Mouse (Mus musculus) CH12.LX (cell line): ENCODE data around the gene Cryz. TPM values are rescaled to one million over a fixed set of nuclear protein-coding genes. Genes with fewer than 3 reads are reported as not detected.

Source experiments
- DNase-seq: peaks from one replicate; pipeline ENCODE4 v3.0.0-alpha.2; 2013; ENCODE audit errors: extremely low read depth
- H3K27ac ChIP-seq: 2 replicates; pipeline ENCODE4 v1.5.1; 2012; ENCODE audit warnings: low read depth, mild to moderate bottlenecking, control low read depth, moderate library complexity; ENCODE audit not compliant: insufficient read depth
- H3K27me3 ChIP-seq: replicated peaks from 2 replicates; pipeline ENCODE3; 2012; ENCODE audit warnings: inconsistent platforms
- H3K36me3 ChIP-seq, 2 experiments: replicated peaks in 1 of 2; 2 replicates each; pipeline versions ENCODE3 to v1.6.1; 2012; ENCODE audit warnings: inconsistent platforms in 1 of 2, low read length in 1 of 2, mild to moderate bottlenecking in 1 of 2, mixed read lengths in 1 of 2, moderate library complexity in 1 of 2; ENCODE audit not compliant: control insufficient read depth in 1 of 2, insufficient read depth in 1 of 2
- H3K4me1 ChIP-seq, 2 experiments: 2 replicates each; pipeline ENCODE4 v1.6.1; 2012; ENCODE audit warnings: inconsistent platforms in 1 of 2, moderate library complexity in 1 of 2; ENCODE audit not compliant: insufficient read depth in 2 of 2, control insufficient read depth in 1 of 2
- H3K4me2 ChIP-seq: 2 replicates; pipeline ENCODE4 v1.6.1; 2012; ENCODE audit warnings: low read depth, mild to moderate bottlenecking, control low read depth; ENCODE audit not compliant: poor library complexity, insufficient read depth, severe bottlenecking
- H3K4me3 ChIP-seq, 3 experiments: fragments of 150-350 bp in 1 of 3; sonication (generic) in 1 of 3; replicated peaks in 1 of 3; 2 replicates each; pipeline versions ENCODE3 to v1.5.1; 2011 to 2012; ENCODE audit warnings: low read depth in 2 of 3, low read length in 2 of 3, mild to moderate bottlenecking in 2 of 3, moderate library complexity in 2 of 3, control low read depth in 1 of 3, improper control_type of control experiment in 1 of 3, inconsistent platforms in 1 of 3, mixed read lengths in 1 of 3; ENCODE audit not compliant: poor library complexity in 1 of 3
- H3K79me2 ChIP-seq: replicated peaks from 2 replicates; pipeline ENCODE4 v1.6.1; 2012; ENCODE audit warnings: mild to moderate bottlenecking, moderate library complexity; ENCODE audit not compliant: control insufficient read depth, poor library complexity, insufficient read depth, severe bottlenecking; ENCODE audit errors: extremely low read depth
- H3K9ac ChIP-seq: 2 replicates; pipeline ENCODE4 v1.6.1; 2012; ENCODE audit warnings: low read depth, mild to moderate bottlenecking, control low read depth, moderate library complexity; ENCODE audit not compliant: insufficient read depth
- H3K9me3 ChIP-seq: replicated peaks from 2 replicates; pipeline ENCODE3; 2012; ENCODE audit warnings: low read length, inconsistent platforms, mixed read lengths
- CHD2 ChIP-seq: IDR thresholded peaks from 2 replicates; pipeline ENCODE4 v1.6.1; 2011; ENCODE audit warnings: low read length, improper control_type of control experiment
- CTCF ChIP-seq, 2 experiments: IDR thresholded peaks in 1 of 2; conservative IDR thresholded peaks in 1 of 2; 2 replicates each; pipeline ENCODE4 v1.5.1; 2011 to 2012; ENCODE audit warnings: low read depth in 2 of 2, low read length in 2 of 2, improper control_type of control experiment in 1 of 2, inconsistent platforms in 1 of 2, mild to moderate bottlenecking in 1 of 2, moderate library complexity in 1 of 2
- JUN ChIP-seq: IDR thresholded peaks from 2 replicates; pipeline ENCODE4 v1.6.1; 2011; ENCODE audit warnings: low read depth, mild to moderate bottlenecking, low read length, improper control_type of control experiment, moderate library complexity; ENCODE audit not compliant: insufficient read depth
- JUND ChIP-seq: conservative IDR thresholded peaks from 2 replicates; pipeline ENCODE4 v1.6.1; 2011; ENCODE audit warnings: low read depth, low read length, improper control_type of control experiment
- KAT2A ChIP-seq: IDR thresholded peaks from 2 replicates; pipeline ENCODE4 v1.6.1; 2012; ENCODE audit warnings: low read length, improper control_type of control experiment, inconsistent platforms; ENCODE audit not compliant: insufficient replicate concordance
- MAFK ChIP-seq: IDR thresholded peaks from 2 replicates; pipeline ENCODE4 v1.6.1; 2011; ENCODE audit warnings: low read length, improper control_type of control experiment; ENCODE audit not compliant: insufficient replicate concordance
- MAX ChIP-seq: IDR thresholded peaks from 2 replicates; pipeline ENCODE4 v1.6.1; 2011; ENCODE audit warnings: low read length, improper control_type of control experiment
- MEF2A ChIP-seq: IDR thresholded peaks from 2 replicates; pipeline ENCODE4 v1.6.1; 2014; ENCODE audit warnings: low read depth, mild to moderate bottlenecking, inconsistent platforms, low read length, improper control_type of control experiment, borderline replicate concordance
- MXI1 ChIP-seq: IDR thresholded peaks from 2 replicates; pipeline ENCODE4 v1.6.1; 2011; ENCODE audit warnings: mild to moderate bottlenecking, low read depth, low read length, improper control_type of control experiment
- MYC ChIP-seq: IDR thresholded peaks from 2 replicates; pipeline ENCODE4 v1.6.1; 2011; ENCODE audit warnings: low read depth, mild to moderate bottlenecking, improper control_type of control experiment, low read length
- NELFE ChIP-seq: IDR thresholded peaks from 2 replicates; pipeline ENCODE4 v1.6.1; 2011; ENCODE audit warnings: low read depth, low read length, improper control_type of control experiment
- NRF1 ChIP-seq: IDR thresholded peaks from 2 replicates; pipeline ENCODE4 v1.6.1; 2014; ENCODE audit warnings: low read depth, mild to moderate bottlenecking, inconsistent platforms, low read length, improper control_type of control experiment, moderate library complexity
- POLR2AphosphoS2 ChIP-seq: IDR thresholded peaks from 2 replicates; pipeline ENCODE4 v1.6.1; 2011; ENCODE audit warnings: low read depth, low read length, improper control_type of control experiment
- TBP ChIP-seq: conservative IDR thresholded peaks from 2 replicates; pipeline ENCODE4 v1.6.1; 2011; ENCODE audit warnings: low read depth, low read length, improper control_type of control experiment
- UBTF ChIP-seq: IDR thresholded peaks from 2 replicates; pipeline ENCODE4 v1.6.1; 2012; ENCODE audit warnings: low read depth, mild to moderate bottlenecking, inconsistent platforms, low read length, improper control_type of control experiment, moderate library complexity
- USF1 ChIP-seq: IDR thresholded peaks from 2 replicates; pipeline ENCODE4 v1.6.1; 2014; ENCODE audit warnings: low read depth, mild to moderate bottlenecking, inconsistent platforms, low read length, improper control_type of control experiment
- ZNF384 ChIP-seq: IDR thresholded peaks from 2 replicates; pipeline ENCODE4 v1.6.1; 2012; ENCODE audit warnings: low read depth, low read length, improper control_type of control experiment, inconsistent platforms
- dilution Hi-C: fragments of 300-500 bp; cut with MboI; formaldehyde crosslinking; loops from 2 replicates; pipeline ENCODE4 v1.14.3; 2020; ENCODE audit warnings: low sequenced_read_pairs; ENCODE audit not compliant: extremely low pct_unique_long_range_greater_than_20kb, extremely low pct_ligation_motif_present
- in situ Hi-C: fragments of 300-500 bp; cut with MboI; formaldehyde crosslinking; loops from 3 replicates; pipeline ENCODE4 v1.14.3; 2019; ENCODE audit warnings: low sequenced_read_pairs, low pct_ligation_motif_present, low pct_unique_long_range_greater_than_20kb, mixed read lengths
- polyA plus RNA-seq: library from polyadenylated mRNA; unstranded; fragments of >175 nt; gene quantifications from 2 replicates; pipeline ENCODE4 v1.2.1, GENCODE M21; 2012; ENCODE audit warnings: low read depth; ENCODE audit not compliant: insufficient read length
- total RNA-seq, 2 experiments: library from RNA; depleted of rRNA; stranded (reverse); fragments of 300-350 nt in 1 of 2; fragments of >200 nt in 1 of 2; gene quantifications; 2 replicates each; pipeline ENCODE4 v1.2.3; 2012 to 2014

The Cryz gene
- total and polyA plus RNA-seq, 3 experiments, result 29.2 to 39.8 (median 31.2) TPM

DNA sequence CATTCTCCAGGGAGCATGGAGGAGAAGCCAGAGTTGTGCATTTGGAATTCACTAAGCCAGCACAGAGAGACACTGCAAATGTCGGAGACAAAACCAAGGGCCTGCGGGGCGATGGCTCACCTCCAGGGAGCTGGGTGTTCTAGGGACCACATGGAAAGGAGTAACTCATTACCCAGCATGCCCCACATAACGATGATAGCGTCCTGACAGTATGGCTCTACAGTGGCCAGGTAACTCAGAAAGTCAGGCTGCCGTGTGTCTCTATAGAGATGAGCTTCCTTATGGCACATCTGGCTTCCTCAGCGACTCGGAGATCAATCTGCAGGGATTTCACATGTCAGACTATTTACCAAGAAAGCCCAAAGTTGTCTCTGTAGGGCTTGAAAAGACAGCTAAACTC, 18.3 kb downstream of the Cryz start:
- H3K27ac ChIP-seq, result no peak overlapping the region
- no peaks in the 10 kb centered on the region for H3K4me1 ChIP-seq
- dilution Hi-C loops (no loop called here), in situ Hi-C loops (no loop called here)
- DNase-seq, result no peak
- H3K4me2 ChIP-seq, result no peak overlapping the region
- H3K9ac ChIP-seq, result no peak overlapping the region
- TF ChIP-seq JUN, result no peak
- TF ChIP-seq KAT2A, result no peak
- TF ChIP-seq TBP, result no peak
- no peak for TF ChIP-seq MXI1
- TF ChIP-seq, all 38 proteins: peak for 0
- H3K9me3 ChIP-seq, result no peaks in the 10 kb centered on the region
- H3K36me3 ChIP-seq, result peaks cover 23 to 85% of the 10 kb centered on the region in 2 experiments
- H3K27me3 ChIP-seq, result no peaks in the 10 kb centered on the region
- H3K4me3 ChIP-seq, result no peak overlapping the region
- no peaks in the 10 kb centered on the region for H3K79me2 ChIP-seq

DNA sequence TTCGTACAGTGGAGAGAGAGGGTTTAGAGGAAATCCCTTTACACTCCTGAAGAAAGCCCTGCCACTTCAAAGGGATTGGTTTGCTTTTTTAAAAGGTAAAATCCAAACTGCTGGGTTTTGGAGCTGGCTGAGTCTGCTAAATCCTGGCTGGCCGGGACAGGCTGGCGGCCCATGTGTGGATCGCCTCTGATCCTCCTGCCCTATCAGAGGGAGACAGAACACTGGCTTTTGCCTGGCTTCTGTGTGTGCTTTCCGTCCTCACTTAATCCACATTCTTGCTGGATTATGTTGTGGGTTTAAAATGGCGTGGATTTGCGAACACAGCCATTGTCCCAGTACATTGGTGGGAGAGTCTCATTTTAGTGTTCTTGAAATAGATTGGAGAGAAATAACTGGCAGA, 18.8 kb downstream of the Cryz start:
- Histone ChIP-seq H3K27me3 (no peaks in the 10 kb centered on the region), H3K9me3 (no peaks in the 10 kb centered on the region), H3K4me2 (no peak overlapping the region), H3K36me3 (peaks cover 23 to 87% of the 10 kb centered on the region in 2 experiments), H3K27ac (no peak overlapping the region), H3K4me3 (no peak overlapping the region), H3K4me1 (no peaks in the 10 kb centered on the region), H3K79me2 (no peaks in the 10 kb centered on the region), H3K9ac (no peak overlapping the region)
- no peak for DNase-seq
- in situ Hi-C loops (no loop called here), dilution Hi-C loops (no loop called here)
- TF ChIP-seq MAFK (no peak), MAX (no peak), POLR2AphosphoS2 (no peak), UBTF (no peak), USF1 (no peak), CHD2 (no peak), ZNF384 (no peak), JUND (no peak), NELFE (no peak), NRF1 (no peak), CTCF (conservative IDR thresholded peaks at IDR 0.05 in 1 of 2, IDR thresholded peaks at IDR 0.05 in 1 of 2; ENCODE audit: low read depth in 2 of 2, low read length in 2 of 2) (no peak), MYC (no peak), MEF2A (no peak)
